Mouse (Mus musculus): ENCODE results near the gene Pip4k2b. TPM values are rescaled to one million over a fixed set of nuclear protein-coding genes. Genes with fewer than 3 reads are reported as not detected.
"Not testable (repeated sequence)": the region's sequence is repeated elsewhere in the genome, so short reads cannot be mapped to it uniquely, and the experiment has no call there.

Pip4k2b gene
- polyA plus RNA-seq, 3 experiments from 2014 or later: 2.4 to 2.9 (median 2.6) TPM

DNA sequence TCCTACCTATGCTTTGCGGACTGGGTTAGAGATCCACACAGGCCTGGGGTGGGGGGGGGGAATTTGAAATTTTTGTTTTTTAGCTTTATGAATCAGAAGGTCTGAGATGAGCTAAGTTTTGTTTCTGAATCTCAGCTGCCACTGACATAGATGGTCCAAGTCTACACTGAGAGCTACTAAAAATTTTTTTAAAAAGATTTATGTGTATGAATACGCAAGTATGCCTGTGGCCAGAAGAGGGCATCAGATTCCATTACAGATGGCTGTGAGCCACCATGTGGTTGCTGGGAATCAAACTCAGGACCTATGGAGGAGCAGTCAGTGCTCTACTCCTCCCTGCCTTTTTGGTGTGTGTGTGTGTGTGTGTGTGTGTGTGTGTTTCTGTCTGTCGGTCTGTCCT, 30.1 kb downstream of the Pip4k2b start:
- ATAC-seq: no peak

DNA sequence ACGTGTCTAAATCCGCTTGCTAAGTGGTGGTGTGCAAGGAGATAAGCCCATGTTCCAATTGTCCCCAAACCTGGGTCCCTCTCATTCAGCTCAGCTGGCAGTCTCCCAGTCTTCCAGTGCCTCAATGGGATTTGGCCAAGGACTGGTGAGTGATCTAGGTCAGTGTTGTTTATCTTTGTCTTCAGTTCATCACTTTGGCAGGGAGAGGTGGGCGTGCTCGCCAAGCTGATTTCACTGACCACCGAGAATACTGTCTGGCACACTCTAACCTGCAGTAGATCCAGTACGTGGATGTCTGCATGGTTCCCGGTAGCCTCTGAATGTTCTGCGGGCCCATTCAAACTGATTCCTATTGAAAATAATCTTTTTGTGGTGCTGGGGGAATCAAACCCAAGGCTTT, 30.6 kb downstream of the Pip4k2b start:
- no peak for ATAC-seq

DNA sequence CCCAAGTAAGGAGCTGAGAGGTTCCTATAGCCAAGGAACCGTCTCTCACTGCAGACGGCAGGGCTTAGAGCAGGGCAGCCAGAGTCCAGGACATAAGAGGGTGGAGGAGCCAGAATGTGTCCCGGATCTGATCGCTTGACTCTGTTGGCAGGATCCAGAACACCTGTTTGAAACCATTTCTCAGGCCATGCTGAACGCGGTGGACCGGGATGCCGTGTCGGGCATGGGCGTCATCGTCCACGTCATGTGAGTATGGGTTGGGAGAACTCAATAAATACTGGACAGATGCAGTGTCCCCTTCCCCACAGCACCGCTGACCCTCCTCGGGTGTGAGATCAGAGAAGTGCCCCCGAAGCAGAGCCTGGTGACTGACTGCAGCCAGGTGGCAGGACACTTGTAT, 32.2 kb downstream of the Pip4k2b start:
- ATAC-seq: no peak

DNA sequence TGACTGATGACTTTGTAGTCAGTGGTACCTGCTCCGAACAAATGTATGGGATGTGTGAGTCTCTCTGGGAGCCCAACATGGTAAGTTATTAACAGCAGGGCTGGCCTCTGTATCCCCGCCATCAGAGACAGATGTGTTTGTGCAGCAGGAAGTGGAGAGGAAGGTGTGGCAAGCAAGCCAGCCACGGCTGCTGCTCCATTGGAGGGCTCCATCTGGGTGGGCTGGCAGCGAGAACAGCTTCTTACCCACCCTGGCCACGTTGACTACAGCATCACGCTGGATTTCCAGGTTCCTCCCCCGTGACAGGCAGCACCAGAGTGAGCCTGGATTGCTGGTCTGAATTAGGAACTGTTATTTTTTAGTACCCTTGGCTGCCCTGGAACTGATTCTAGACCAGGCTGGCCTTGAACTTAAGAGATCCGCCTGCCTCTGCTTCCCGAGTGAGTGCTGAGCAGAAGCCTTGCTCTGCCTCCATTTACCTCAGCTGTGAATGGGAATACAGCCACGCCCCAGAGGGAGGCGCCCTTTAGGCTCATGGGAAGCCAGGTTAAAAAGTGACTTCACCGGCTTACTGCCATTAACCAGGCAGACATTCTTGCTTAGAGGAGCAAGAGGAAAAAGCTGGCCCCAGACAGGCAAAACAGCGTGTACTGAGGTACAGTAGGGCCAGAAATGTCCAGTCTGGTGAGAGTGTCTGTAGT, 33.2 kb downstream of the Pip4k2b start:
- no peak for ATAC-seq

GRCm38 (mm10) chr11:97710067-97710466, 34.4 kb downstream of the Pip4k2b start:
- ATAC-seq: not testable (repeated sequence)

- ATAC-seq: peak; percentile 88
Measured at GRCm38 (mm10) chr11:97703039-97703826, 41.3 kb downstream of the Pip4k2b start, which contains the start of gene Psmb3. Gene Psmb3 (plus strand): TSS chr11:97703399.

DNA sequence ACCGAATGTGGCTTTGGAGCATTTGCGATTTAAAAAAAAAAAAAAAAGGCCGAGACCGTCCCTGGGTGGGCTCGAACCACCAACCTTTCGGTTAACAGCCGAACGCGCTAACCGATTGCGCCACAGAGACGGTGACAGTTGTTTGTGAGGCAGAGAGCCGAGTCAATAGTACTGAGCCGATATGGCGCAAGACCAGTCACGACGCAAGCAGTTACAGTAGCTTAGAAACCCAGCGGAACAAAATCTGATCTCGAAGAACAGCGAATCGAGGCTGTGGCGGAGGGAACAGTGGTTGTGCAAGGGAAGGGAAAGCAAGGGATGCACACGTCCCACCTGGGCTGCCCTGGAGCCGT, 42.1 kb downstream of the Pip4k2b start:
- peak; percentile 47 for ATAC-seq

- no peak for ATAC-seq
Measured at GRCm38 (mm10) chr11:97701581-97702392, 42.7 kb downstream of the Pip4k2b start.

- ATAC-seq: no peak
Measured at GRCm38 (mm10) chr11:97700746-97701580, 43.5 kb downstream of the Pip4k2b start.

DNA sequence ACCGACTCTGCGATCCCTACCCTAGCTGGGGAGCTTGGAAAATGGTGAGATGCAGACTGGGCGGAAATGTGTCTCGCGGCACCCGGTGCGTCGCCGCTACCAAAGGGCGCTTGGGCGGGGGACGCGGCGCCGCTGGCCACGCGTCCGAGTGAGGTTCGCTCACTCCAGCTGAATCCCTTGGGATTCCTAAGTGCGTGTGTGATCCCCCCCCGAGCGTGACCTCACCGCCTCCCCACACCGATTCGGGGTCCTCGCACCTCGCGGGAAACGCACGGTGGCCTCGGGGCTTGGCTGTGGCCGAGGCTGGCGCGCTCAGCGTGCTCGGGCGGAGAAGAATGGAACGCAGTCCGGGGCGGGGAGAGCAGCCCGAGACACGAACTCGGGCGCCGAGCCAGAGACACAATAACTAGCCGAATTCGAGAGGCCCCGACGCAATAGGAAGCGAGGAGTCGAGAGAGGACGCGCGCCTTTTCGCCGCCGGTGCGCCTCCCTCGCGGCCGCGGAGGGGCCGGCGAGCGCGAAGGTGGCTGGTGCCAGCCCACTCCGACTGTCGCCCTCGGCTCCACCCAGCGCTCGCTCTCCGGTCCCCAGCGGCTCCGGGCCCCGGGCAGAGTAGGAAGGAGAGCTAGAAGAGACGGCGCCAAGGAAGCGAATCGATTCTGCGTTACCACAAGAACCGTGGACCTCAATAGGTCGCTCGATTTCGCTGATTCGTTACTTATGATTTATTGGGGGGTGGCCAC, 44.3 kb downstream of the Pip4k2b start, which contains the start of gene Pcgf2:
Gene Pcgf2 (minus strand): TSS at position 495 of the 743 bp plus-strand sequence.
- peak; percentile 2 for ATAC-seq

DNA sequence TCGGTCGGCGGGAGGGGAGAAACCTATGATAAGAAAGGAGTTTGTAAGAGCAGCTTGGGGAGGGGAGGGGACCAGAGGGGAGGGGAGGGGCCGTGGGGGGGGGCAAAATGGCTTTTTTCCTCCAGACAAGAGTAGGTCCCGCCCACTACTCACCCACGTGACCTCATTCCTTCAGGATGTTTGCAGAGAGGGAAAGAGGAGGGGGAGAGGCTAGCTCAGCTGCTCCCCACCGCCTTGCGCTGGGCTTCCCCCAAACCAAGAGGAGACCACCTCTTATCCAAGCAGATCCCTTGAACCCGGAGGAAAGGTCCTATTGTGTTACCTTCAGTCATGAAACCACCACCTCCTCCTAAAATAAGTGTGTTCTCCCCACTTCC, 44.9 kb downstream of the Pip4k2b start:
- ATAC-seq: no peak

GRCm38 (mm10) chr11:97698741-97699611, 45.5 kb downstream of the Pip4k2b start:
- no peak for ATAC-seq

DNA sequence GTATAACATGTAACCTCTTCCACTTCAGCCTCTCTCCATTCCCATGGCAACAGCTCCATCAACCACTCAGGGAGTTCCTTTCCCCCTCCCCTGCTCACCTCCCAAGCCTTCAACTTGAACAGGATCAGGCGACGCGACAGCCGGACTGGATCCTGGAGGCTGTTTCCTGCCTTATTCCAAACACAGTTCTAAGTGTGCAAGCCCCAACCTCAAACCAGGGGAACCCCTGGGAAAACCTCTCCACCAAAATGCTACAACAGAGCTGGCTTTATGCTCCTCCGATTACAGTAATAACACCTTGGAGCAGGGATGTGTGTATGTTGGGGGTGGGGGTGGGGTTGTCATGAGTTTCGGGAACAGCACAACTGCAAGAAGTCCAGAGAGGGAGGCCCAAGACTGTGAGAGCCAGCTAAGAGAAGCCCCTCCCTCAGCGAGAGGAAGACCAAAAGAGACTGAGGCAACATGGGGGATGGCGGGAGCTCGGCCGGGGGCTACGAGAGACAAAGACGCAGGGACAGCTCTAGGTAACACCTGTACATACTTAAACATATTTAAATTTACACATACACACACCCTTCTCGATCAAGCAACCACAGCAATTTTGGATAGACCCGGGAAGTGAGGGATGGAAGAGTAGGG, 46.5 kb downstream of the Pip4k2b start:
- ATAC-seq: no peak

DNA sequence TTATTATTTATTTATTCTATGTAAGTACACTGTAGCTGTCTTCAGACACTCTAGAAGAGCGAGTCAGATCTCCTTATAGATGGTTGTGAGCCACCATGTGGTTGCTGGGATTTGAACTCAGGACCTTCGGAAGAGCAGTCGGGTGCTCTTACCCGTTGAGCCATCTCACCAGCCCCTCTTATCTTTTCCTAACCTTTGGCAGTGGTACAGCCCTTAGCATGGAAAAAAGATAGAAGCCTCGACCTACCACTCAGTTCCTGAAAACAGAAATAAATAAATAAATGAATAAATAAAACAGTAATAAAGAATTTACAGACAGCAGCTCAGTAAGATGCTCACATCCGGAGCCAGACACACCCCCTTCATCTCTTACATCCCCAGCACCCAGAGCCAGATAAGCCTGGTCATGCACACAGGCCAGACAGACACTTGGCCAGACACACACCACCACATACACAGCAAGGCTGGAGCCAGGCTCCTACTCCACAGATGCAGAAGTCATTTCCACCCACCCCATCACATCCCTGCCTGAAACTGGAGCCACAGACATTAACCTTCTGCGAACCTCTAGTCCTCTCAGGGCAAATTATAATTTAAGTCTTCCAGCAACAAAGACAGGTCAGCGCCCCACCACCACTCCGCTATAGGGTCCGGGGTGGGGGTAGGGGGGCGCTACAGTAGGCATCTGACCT, 47.2 kb downstream of the Pip4k2b start:
- ATAC-seq: no peak

- no peak for ATAC-seq
Measured at GRCm38 (mm10) chr11:97696669-97697068, 47.8 kb downstream of the Pip4k2b start.

- ATAC-seq: no peak
Measured at GRCm38 (mm10) chr11:97695712-97696401, 48.6 kb downstream of the Pip4k2b start.

DNA sequence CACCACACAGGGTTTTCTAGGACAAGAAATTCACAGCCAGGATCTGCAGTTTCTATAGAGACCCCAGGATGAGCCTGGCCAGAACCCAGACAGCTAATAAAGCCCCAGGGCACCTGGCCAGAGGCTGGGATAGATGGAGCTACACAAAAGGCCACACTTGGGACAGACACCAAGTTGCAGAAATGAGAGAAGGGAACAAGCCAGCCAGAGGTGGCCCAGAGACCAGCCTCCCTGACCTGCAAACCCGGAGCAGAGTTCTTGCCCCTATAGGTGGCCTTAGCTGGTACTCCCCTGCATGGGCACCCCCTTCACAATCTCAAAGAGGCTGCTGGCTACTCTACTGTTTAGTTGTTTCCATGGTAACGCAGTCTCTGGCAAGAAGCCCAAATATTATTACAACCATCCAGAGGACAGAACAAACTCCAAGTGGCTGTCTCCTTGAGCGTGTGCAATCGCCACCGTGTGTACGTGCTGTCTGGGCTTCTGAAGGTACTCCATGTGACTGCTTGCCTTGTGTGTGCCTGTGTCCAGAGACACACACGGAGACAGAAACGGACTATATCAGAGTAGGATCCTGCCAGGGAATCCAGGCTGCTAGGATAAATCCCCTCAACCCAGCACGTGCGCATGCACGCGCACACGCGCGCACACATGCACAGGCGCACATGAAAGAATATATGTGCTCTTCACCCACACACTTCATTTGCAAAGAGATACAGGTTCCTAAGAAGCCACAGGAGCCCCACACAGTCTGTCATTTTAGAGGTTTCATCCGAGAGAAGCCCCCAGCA, 49.4 kb downstream of the Pip4k2b start:
- no peak for ATAC-seq

DNA sequence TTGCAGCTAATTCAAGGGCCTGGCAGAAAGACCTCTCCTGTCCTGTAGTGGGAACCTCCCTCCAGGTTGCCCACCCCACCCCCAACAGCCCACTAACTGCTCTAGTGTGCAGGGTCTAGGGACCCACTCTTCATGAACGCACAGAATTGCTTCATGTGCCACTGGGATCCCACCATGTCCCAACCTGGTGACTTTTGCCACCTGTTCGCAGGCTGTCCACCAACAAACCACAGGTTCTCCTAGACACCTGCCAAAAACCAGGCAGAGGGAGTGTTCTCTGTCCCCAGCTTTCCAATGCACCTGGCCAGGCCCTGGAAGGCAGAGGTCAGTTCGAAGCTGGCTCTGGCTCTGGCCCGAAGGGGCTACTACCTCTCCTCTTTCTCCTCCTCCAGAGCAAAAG, 50.1 kb downstream of the Pip4k2b start:
- ATAC-seq: no peak
